ENCODE assay signal across 9 mouse cellular contexts in the genomic region with DNA sequence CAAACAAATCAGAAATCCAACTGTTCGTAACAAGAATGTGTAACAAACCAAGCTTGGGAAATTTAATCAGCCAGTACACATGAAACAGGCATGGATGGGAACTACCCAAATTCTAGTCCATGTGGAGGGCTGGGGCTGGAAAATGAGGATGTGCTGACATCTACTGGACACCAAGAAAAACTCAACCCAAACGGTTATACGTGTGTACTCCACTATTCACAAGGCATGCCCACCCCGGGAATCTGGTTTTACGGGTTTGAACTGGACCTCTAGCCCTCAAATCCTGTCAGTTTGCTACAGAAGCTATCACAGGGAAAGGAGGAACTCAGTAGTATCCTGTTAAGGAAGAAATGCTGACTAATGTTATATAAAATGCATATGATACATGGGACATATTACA. TPM values are rescaled to one million over a fixed set of nuclear protein-coding genes. Genes with fewer than 3 reads are reported as not detected.
DNase-seq lines count a peak whose midpoint lies in the region; ATAC-seq and TF ChIP-seq lines count a peak whose summit lies in the region.
"Had no signal": no experiment of that assay in that cellular context is flagged by ENCODE, and none has a peak within 500 bp of the region (broad histone marks: within the 10 kb centered on the region; RNA-seq: fewer than 3 reads in every experiment).

No protein-coding gene starts in this region.

- in situ Hi-C loops in ES-E14 (cut with MboI; ENCODE audit: low sequenced_read_pairs in 2 of 2, unreplicated experiment in 2 of 2) = loop anchor here in 1 of 2 experiments (5.0 kb wide), 1 partner anchor 59 kb away; no protein-coding TSS in a partner anchor

- H3K36me3 ChIP-seq in ES-E14 (ENCODE audit: control insufficient read depth, insufficient read depth, low read length, poor library complexity, severe bottlenecking) = no peaks in the 10 kb centered on the region
- H3K36me3 ChIP-seq in embryonic facial prominence, embryonic 15.5 days = no peaks in the 10 kb centered on the region

- peak; percentile 37 for TF ChIP-seq CTCF in bone marrow, adult 2 months (IDR thresholded peaks at IDR 0.05; ENCODE audit: control insufficient read depth, insufficient read depth, low read length)
- TF ChIP-seq CTCF in lung, adult 2 months (IDR thresholded peaks at IDR 0.05; ENCODE audit: insufficient read depth, low read length) = peak; percentile 39

- DNase-seq in ES-E14 (ENCODE audit: low read depth, low spot score) = peak; percentile 58
- DNase-seq in heart, postnatal 4 days = peak; percentile 67
- peak; percentile 36 for DNase-seq in large intestine, adult 2 months (ENCODE audit: low read depth, low spot score)
- peak; percentile 54 for DNase-seq in lung, adult 2 months
- DNase-seq in thymus, postnatal 4 days = peak; percentile 61

- 8% methylated on average over 5 of the region's 5 CpGs for WGBS in bone marrow, adult 2 months
- 5% methylated on average over 5 of the region's 5 CpGs for WGBS in embryonic facial prominence, embryonic 15.5 days
- WGBS in large intestine, adult 2 months = 7% methylated on average over 5 of the region's 5 CpGs
- 5% methylated on average over 5 of the region's 5 CpGs for WGBS in lung, adult 2 months

- no peaks in the 10 kb centered on the region for H3K9me3 ChIP-seq in ES-E14 (ENCODE audit: control insufficient read depth, insufficient read depth, low read depth, low read length)
- no peaks in the 10 kb centered on the region for H3K9me3 ChIP-seq in embryonic facial prominence, embryonic 15.5 days (replicated peaks)

- no peak overlapping the region for H3K9ac ChIP-seq in ES-E14 (ENCODE audit: insufficient read depth, low read depth, low read length, poor library complexity, severe bottlenecking)
- no peak overlapping the region for H3K9ac ChIP-seq in embryonic facial prominence, embryonic 15.5 days

- no peak overlapping the region for H3K27ac ChIP-seq in ES-E14 (ENCODE audit: insufficient read depth, low read depth, low read length, poor library complexity, severe bottlenecking)
- H3K27ac ChIP-seq in bone marrow, adult 2 months (ENCODE audit: control insufficient read depth, insufficient read depth, low read depth, low read length, poor library complexity) = no peak overlapping the region
- H3K27ac ChIP-seq in embryonic facial prominence, embryonic 15.5 days (replicated peaks) = no peak overlapping the region
- H3K27ac ChIP-seq: macrophage had no signal

- peaks cover 9% of the 10 kb centered on the region for H3K27me3 ChIP-seq in embryonic facial prominence, embryonic 15.5 days

- no peak overlapping the region for H3K4me3 ChIP-seq in ES-E14 (ENCODE audit: insufficient read depth in 1 of 2, low read depth in 1 of 2, low read length in 2 of 2, poor library complexity in 1 of 2, severe bottlenecking in 1 of 2)
- H3K4me3 ChIP-seq in bone marrow, adult 2 months (replicated peaks; ENCODE audit: control insufficient read depth, low read depth, low read length) = no peak overlapping the region
- H3K4me3 ChIP-seq in embryonic facial prominence, embryonic 15.5 days (replicated peaks) = no peak overlapping the region
- no peak overlapping the region for H3K4me3 ChIP-seq in lung, adult 2 months (replicated peaks; ENCODE audit: extremely low read depth, low read depth, low read length)

- H3K4me2 ChIP-seq in embryonic facial prominence, embryonic 15.5 days (replicated peaks) = no peak overlapping the region

- peak; percentile 82 for ATAC-seq in embryonic facial prominence, embryonic 15.5 days (ENCODE audit: insufficient number of reproducible peaks, low FRiP score, low TSS enrichment, low read depth)
- peak; percentile 64; the same call in 1 of the 2 replicates for ATAC-seq in neutrophil, adult 5-6 weeks (ENCODE audit: extremely low read depth, insufficient number of reproducible peaks, low FRiP score, poor library complexity, severe bottlenecking)

- no peak for TF ChIP-seq POLR2A in bone marrow, adult 2 months (IDR thresholded peaks at IDR 0.05; ENCODE audit: borderline replicate concordance, control insufficient read depth, low read depth, low read length)
- no peak for TF ChIP-seq POLR2A in lung, adult 2 months (IDR thresholded peaks at IDR 0.05; ENCODE audit: borderline replicate concordance, extremely low read depth, low read depth, low read length)

- H3K4me1 ChIP-seq in ES-E14 (ENCODE audit: control insufficient read depth in 2 of 2, insufficient read depth in 2 of 2, low read length in 2 of 2, poor library complexity in 1 of 2) = no peaks in the 10 kb centered on the region
- no peaks in the 10 kb centered on the region for H3K4me1 ChIP-seq in bone marrow, adult 2 months (ENCODE audit: control insufficient read depth, insufficient read depth, low read length)
- H3K4me1 ChIP-seq in embryonic facial prominence, embryonic 15.5 days = no peaks in the 10 kb centered on the region
- no peaks in the 10 kb centered on the region for H3K4me1 ChIP-seq in lung, adult 2 months (ENCODE audit: control insufficient read depth, insufficient read depth, low read length)

TF ChIP-seq in ES-E14, 5 proteins besides CTCF, POLR2A, EP300 and RAD21:
- no peak for TF ChIP-seq HCFC1 (IDR thresholded peaks at IDR 0.05; ENCODE audit: borderline replicate concordance, insufficient read depth, low read length)
- TF ChIP-seq CHD2 (IDR thresholded peaks at IDR 0.05; ENCODE audit: low read depth, low read length) = no peak
- no peak for TF ChIP-seq ZNF384 (IDR thresholded peaks at IDR 0.05; ENCODE audit: low read depth, low read length)
- TF ChIP-seq ZC3H11A (IDR thresholded peaks at IDR 0.05; ENCODE audit: borderline replicate concordance, low read depth, low read length) = no peak; the same call in 1 of the 2 replicates
- TF ChIP-seq MAFK (IDR thresholded peaks at IDR 0.05; ENCODE audit: insufficient read depth, low read depth, low read length) = no peak

RNA-seq across cellular contexts. Expression of gene M1ap, which starts 24.3 kb away (rescaled TPM):
- 5.7 and 6.8 TPM in 2 replicates for total RNA-seq in ES-E14 (2012; rRNA removed)
- polyA plus RNA-seq in bone marrow, adult 2 months (2011; ENCODE audit: insufficient read depth, insufficient read length, low replicate concordance, missing spikeins) = 3.6 and 10.3 TPM in 2 replicates
- polyA plus RNA-seq in embryonic facial prominence, embryonic 15.5 days (2015; fragmentation: Nextera tagmentation; extraction: Ambion mirVana) = 0.25 and 0.27 TPM in 2 replicates
- total RNA-seq in heart, postnatal 4 days (2021) = under 1 TPM; 0.52 to 0.81 TPM
- polyA plus RNA-seq in large intestine, adult 2 months (2012; rRNA removed) = 0.34 and 0.46 TPM in 2 replicates
- 2.3 and 3.5 TPM in 2 replicates for polyA plus RNA-seq in lung, adult 2 months (2012; rRNA removed)
- 1.1 and 2.1 TPM in 2 replicates for total RNA-seq in neutrophil, adult 5-6 weeks (2017)

RNA-seq across cellular contexts. Expression of gene Sema4f, which starts 31.5 kb away (rescaled TPM):
- 2.3 and 3.5 TPM in 2 replicates for total RNA-seq in ES-E14 (2012; rRNA removed)
- 0.65 and 3.2 TPM in 2 replicates for polyA plus RNA-seq in bone marrow, adult 2 months (2011; ENCODE audit: insufficient read depth, insufficient read length, low replicate concordance, missing spikeins)
- polyA plus RNA-seq in embryonic facial prominence, embryonic 15.5 days (2015; fragmentation: Nextera tagmentation; extraction: Ambion mirVana) = 2.3 TPM in 2 replicates
- under 1 TPM in 1 of 2 experiments, not detected in 1; 0.14 TPM for total RNA-seq in heart, postnatal 4 days (2021)
- polyA plus RNA-seq in large intestine, adult 2 months (2012; rRNA removed) = 0.43 and 0.51 TPM in 2 replicates
- 15.3 and 18.3 TPM in 2 replicates for polyA plus RNA-seq in lung, adult 2 months (2012; rRNA removed)
- 0.58 and 1.5 TPM in 2 replicates for total RNA-seq in neutrophil, adult 5-6 weeks (2017)
- polyA plus RNA-seq: macrophage had no signal
